Mouse (Mus musculus): ENCODE data around the gene Gm3248. TPM values are rescaled to one million over a fixed set of nuclear protein-coding genes. Genes with fewer than 3 reads are reported as not detected.
"Not testable (repeated sequence)": the region's sequence is repeated elsewhere in the genome, so short reads cannot be mapped to it uniquely, and the experiment has no call there.

Gm3248 gene
- under 1 TPM in 1 of 2 experiments, not detected in 1; 0.15 TPM for total RNA-seq (2021)
- long read RNA-seq, experiment 1, result 0 reads
- long read RNA-seq, experiment 2, result 0 reads

GRCm38 (mm10) chr14:5961635-5962034 is at the start of gene Gm3248:
TSS of gene Gm3248 (minus strand) at chr14:5961745.
- DNase-seq, result peak; percentile 9

- DNase-seq, result peak; percentile 8
Measured at GRCm38 (mm10) chr14:5987136-5987535, 25.6 kb upstream of the Gm3248 start.

GRCm38 (mm10) chr14:5979037-5979436 is 17.5 kb upstream of the Gm3248 start, which contains the start of gene Gm3453:
TSS of gene Gm3453 (minus strand) at chr14:5979137.
- DNase-seq, result not testable (repeated sequence)

GRCm38 (mm10) chr14:5962441-5962840 is 896 bp upstream of the Gm3248 start:
- DNase-seq, result not testable (repeated sequence)

- DNase-seq, result peak; percentile 5
Measured at GRCm38 (mm10) chr14:5961102-5961501, 443 bp downstream of the Gm3248 start.

- DNase-seq, result not testable (repeated sequence)
Measured at GRCm38 (mm10) chr14:5960479-5960878, 1.1 kb downstream of the Gm3248 start.

GRCm38 (mm10) chr14:5923276-5923675 is 38.3 kb downstream of the Gm3248 start:
- not testable (repeated sequence) for DNase-seq

GRCm38 (mm10) chr14:5918330-5918942 is 43.1 kb downstream of the Gm3248 start:
- DNase-seq, result peak; percentile 4

GRCm38 (mm10) chr14:5913701-5914100 is 47.8 kb downstream of the Gm3248 start:
- DNase-seq, result not testable (repeated sequence)

Other genes starting within 250 kb of the Gm3248 start
- gene Gm3373, start 220.2 kb downstream of the Gm3248 start, total RNA-seq (2021), result not detected
- under 1 TPM; 0.33 to 0.40 TPM for gene Gm3383, start 153.8 kb downstream of the Gm3248 start, total RNA-seq (2021)
- gene Gm3424, start 131.4 kb downstream of the Gm3248 start, total RNA-seq (2021), result not detected
- gene Gm8237, start 81.4 kb downstream of the Gm3248 start, total RNA-seq (2021), result not detected
- gene Gm3453, start 17.4 kb upstream of the Gm3248 start, total RNA-seq (2021), result not detected
- gene Gm6337, start 96.5 kb upstream of the Gm3248 start, total RNA-seq (2021), result not detected
- gene Gm8206, start 132.2 kb upstream of the Gm3248 start, total RNA-seq (2021), result not detected
- under 1 TPM in 1 of 2 experiments, not detected in 1; 0.18 TPM for gene Gm3468, start 146.9 kb upstream of the Gm3248 start, total RNA-seq (2021)
- not detected for gene Gm3476, start 164.1 kb upstream of the Gm3248 start, total RNA-seq (2021)

Measured in gastrocnemius, postnatal 25 days (tissue).